Mouse (Mus musculus): ENCODE data around the gene Afdn.
"Not testable (repeated sequence)": the region's sequence is repeated elsewhere in the genome, so short reads cannot be mapped to it uniquely, and the experiment has no call there.

Afdn gene

DNA sequence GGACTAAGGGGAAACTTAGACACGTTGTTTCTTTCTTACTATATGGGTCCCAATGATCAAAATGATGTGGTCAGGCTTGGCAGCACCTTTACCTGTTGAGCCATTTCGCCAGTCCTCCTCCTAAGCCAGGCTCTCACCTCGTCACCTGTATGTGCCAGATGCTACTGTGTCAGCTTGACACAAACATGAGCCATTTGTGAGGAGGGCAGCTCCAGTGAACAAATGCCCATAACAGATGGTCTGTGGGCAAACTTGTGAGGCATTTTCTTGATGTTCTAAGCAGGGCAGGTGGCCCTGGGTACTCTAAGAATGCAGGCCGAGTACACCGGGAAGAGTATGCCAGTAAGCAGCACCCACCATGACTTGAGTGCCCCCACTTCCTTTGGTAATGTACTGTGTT lies 21.6 kb downstream of the Afdn start:
- DNase-seq = no peak

- DNase-seq = no peak
These were observed 23.1 kb downstream of the Afdn start for GRCm38 (mm10) chr17:13783469-13783868.

DNA sequence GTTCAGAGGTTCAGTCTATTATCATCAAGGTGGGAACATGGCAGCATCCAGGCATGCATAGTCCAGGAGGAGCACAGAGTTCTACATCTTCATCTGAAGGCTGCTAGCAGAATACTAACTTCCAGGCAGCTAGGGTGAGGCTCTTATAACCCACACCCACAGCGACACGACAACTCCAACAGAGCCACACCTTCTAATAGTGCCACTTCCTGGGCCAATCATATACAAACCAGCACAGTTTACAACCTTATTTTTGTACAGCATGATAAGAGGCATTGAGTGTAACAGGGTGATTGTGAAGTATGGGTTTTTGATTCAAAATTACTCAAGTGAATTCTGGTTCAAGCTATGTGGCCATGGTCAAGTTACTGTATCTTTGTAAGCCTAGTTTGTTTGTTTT lies 29.7 kb downstream of the Afdn start:
- DNase-seq = not testable (repeated sequence)

DNA sequence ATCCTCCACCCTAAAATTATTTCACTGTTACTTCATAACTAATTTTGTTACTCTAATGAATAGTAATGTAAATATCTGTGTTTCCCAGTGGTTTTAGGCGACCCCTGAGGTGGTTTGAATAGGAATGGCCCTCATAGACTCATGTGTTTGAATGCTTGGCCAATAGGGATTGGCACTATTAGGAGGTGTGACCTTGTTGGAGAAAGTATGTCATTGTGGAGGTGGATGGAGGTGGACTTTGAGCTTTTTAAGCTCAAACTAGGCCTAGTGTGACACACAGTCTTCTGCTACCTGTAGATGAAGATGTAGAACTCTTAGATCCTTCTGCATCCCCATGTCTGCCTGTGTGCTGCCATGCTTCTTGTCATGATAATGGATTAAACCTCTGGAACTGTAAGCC lies 37.4 kb downstream of the Afdn start:
- DNase-seq = no peak

GRCm38 (mm10) chr17:13802836-13803408 lies 42.6 kb downstream of the Afdn start:
- no peak for DNase-seq

- DNase-seq = no peak
These were observed 45.7 kb downstream of the Afdn start for GRCm38 (mm10) chr17:13806016-13806415.

- DNase-seq = no peak
These were observed 57.5 kb downstream of the Afdn start for GRCm38 (mm10) chr17:13817789-13818188.

GRCm38 (mm10) chr17:13819342-13819741 lies 59.0 kb downstream of the Afdn start:
- DNase-seq = no peak

- no peak for DNase-seq
These were observed 60.3 kb downstream of the Afdn start for GRCm38 (mm10) chr17:13820676-13821075.

GRCm38 (mm10) chr17:13825421-13825820 lies 65.1 kb downstream of the Afdn start:
- no peak for DNase-seq

- DNase-seq = no peak
These were observed 69.9 kb downstream of the Afdn start for GRCm38 (mm10) chr17:13830234-13830633.

DNA sequence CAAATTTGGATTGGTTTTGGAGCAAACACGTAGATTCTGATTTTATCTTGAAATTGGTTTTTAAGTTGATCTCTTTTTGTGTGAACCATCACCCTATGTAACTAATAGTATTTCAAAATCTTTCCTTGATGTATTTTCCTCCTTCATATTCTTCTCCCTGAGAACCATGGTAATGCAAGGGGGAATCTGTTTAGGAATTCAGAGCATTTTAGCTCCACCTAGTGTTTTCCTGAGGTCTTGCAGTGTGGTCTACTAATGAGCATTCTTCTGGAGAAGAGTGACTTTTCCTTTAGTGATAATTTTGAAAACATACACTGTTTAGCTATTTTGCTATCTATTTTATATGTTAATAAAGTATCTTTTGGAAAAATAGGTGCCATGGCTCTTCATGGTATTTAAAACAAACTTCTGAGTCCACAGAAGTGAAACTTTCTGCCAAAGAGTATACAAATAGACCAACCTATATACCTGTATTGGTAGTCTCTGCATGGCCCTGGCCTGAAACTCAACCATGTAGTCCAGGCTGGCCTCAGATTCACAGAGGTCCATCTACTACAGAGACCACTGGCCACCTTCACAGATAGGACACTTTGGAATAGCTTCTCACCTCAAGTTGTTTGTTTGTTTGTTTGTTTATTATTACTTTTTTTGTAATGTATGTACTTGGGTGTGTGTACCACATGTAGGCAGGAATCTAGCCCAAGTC lies 70.5 kb downstream of the Afdn start:
- DNase-seq = no peak

GRCm38 (mm10) chr17:13835876-13836275 lies 75.5 kb downstream of the Afdn start:
- DNase-seq = no peak

DNA sequence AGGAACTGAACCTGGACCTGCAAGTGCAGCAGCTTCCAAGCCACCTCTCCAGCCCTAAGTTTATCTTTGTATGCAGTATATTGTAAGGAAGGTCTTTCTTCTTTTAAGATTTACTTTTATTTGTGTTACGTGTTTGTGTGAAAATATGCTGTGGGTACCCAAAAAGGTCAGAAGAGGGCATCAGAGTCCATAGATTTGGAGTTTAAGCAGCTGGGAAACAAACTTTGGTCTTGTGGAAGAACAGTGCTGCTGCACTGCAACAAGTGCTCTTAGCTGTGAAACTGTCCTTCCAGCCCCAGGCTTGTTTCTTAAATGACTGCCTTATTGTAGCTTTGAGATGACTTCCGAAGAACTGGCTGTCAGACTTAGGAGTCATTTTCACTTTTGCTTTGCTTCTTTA lies 89.8 kb downstream of the Afdn start:
- no peak for DNase-seq

DNA sequence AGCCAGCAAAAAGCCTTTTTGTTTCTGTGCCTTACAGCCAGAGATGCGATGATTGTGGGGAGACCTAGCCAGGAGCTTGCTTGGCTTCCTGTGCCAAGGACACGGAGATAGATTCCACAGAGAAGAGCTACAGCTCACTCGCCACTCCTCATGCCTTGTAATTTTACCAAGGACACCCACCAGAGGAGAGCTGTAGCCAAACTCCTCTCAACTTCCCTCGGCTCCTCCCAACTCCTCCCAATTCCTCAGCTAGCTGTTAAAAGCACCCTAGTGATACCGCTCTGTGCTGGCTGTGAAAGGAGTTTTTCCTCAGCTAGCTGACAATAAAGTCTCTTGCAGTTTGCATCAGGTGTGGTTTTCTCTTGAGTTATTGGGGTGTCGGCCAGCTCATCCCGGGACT lies 93.5 kb downstream of the Afdn start:
- DNase-seq = not testable (repeated sequence)

DNA sequence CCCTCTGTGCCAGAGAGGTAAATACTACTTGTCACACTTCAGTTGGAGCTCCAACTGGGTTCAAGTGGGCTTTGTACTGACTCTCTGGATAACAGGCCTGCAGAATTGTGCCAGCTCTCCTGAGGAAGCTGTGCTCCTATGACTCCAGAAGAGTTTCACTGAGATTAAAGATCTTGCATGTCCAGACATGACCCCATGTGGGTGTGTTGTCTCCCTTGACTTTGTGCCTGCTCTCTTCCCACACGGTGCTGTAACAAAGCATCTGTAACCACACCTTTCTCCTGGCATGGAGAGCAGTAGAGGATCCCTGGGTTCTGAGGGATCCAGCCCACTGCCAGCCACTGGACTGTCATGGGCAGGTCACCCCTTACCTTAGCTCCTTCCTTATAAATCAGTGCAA lies 95.1 kb downstream of the Afdn start:
- no peak for DNase-seq

- DNase-seq = no peak
These were observed 96.2 kb downstream of the Afdn start for GRCm38 (mm10) chr17:13856429-13857090.

DNA sequence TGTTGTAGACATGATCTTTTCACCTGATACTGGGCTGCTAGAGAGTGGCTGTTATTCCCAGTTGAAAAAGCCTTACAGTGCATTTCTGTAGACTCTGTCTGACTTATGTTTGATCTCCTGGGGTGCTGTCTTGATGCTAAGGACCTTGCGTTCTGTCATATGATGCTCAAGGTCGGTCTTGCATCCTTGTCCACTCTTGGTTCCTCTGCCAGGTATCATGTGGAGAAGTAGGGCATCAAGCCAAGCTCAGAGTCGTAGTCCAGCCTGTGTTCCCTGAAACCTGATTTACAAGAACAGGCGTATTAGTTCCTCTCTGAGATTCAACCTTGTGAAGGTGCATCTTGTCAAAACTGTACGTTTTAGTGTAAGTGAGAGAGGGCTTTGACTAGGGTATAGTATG lies 105.0 kb downstream of the Afdn start:
- no peak for DNase-seq

- no peak for DNase-seq
These were observed 106.6 kb downstream of the Afdn start for GRCm38 (mm10) chr17:13866951-13867351.

- DNase-seq = no peak
These were observed 107.1 kb downstream of the Afdn start for GRCm38 (mm10) chr17:13867475-13867874.

GRCm38 (mm10) chr17:13870236-13870635 lies 109.9 kb downstream of the Afdn start:
- DNase-seq = no peak

DNA sequence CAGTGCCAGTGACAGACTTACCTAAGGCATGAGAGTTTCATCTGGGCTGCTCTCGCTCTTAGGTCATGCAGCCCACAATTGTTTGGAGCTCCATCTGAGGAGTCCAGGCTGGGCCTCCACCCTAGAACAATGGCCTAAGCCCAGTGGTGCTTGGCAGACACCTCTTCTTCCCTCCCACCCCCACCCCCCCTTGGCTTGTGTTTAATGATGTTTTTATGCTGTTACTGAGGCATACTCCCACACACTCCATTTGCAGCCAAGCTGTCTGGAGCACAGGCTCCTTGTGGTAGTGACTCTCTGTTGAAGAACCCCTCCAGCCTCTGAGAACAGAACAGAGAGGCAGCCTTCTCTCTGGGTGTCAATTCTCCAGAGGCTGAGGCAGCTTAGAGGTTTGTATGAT lies 113.9 kb downstream of the Afdn start:
- DNase-seq = no peak

- DNase-seq = no peak
These were observed 117.1 kb downstream of the Afdn start for GRCm38 (mm10) chr17:13877460-13877859.

- DNase-seq = no peak
These were observed 119.4 kb downstream of the Afdn start for GRCm38 (mm10) chr17:13879731-13880130.
